Mouse (Mus musculus): ENCODE measurements around the gene Tcta. TPM values are rescaled to one million over a fixed set of nuclear protein-coding genes. Genes with fewer than 3 reads are reported as not detected.
A peak's percentile ranks its signal among the peaks of the same experiment; 100 is the strongest.
"Not testable (repeated sequence)": the region's sequence is repeated elsewhere in the genome, so short reads cannot be mapped to it uniquely, and the experiment has no call there.

Tcta gene
- total RNA-seq, 2 experiments from 2014 or later, result 59.3 to 62.3 TPM

- intact Hi-C loops (cut with DNase I), result not testable (repeated sequence)
Observed at GRCm38 (mm10) chr9:108322054-108322453, 16.1 kb upstream of the Tcta start.

GRCm38 (mm10) chr9:108318462-108318861 lies 12.5 kb upstream of the Tcta start:
- intact Hi-C loops (cut with DNase I), result no loop called here
- no peak for DNase-seq

More at GRCm38 (mm10) chr9:108322054-108322453, 16.1 kb upstream of the Tcta start:
- DNase-seq, result not testable (repeated sequence)

GRCm38 (mm10) chr9:108317572-108317971 lies 11.6 kb upstream of the Tcta start:
- intact Hi-C loops (cut with DNase I), result no loop called here
- DNase-seq, result no peak

GRCm38 (mm10) chr9:108308141-108308540 lies 2.2 kb upstream of the Tcta start:
- intact Hi-C loops (cut with DNase I), result loop anchor here (5.0 to 10.0 kb wide), 2 partner anchors 144 to 323 kb away; partner anchors contain the start of genes Gm20661 and Inka1
- no peak for DNase-seq

- DNase-seq, result no peak
- intact Hi-C loops (cut with DNase I), result loop anchor here (5.0 to 10.0 kb wide), 2 partner anchors 145 to 322 kb away; partner anchors contain the start of genes Gm20661 and Inka1
Observed at GRCm38 (mm10) chr9:108307021-108307807, 1.3 kb upstream of the Tcta start.

GRCm38 (mm10) chr9:108306571-108306980 lies 616 bp upstream of the Tcta start:
- peak in 1 of 2 experiments; percentile 83 for DNase-seq
- intact Hi-C loops (cut with DNase I), result loop anchor here (1.0 to 10.0 kb wide), 4 partner anchors 33 to 322 kb away; partner anchors contain the start of genes Gm20661, Inka1 and Usp4

DNA sequence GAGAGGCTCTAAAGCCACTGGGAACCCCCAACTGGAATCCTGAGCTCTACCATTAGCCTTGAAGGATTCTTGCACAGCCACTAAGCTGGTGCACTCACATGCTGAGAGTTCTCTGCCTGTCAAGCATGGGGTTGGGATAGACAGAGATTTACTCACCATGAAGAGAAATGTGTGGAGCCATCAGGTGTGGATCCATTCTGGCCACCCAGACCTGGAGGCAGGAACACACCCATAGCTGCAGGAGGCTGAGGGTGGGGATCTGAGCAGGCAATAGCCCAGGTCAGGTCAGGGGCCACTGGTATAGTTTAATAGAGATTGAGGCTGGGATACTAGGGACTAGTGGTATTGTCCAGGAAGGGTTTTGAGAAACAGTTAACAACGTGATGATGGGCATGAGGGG lies 790 bp downstream of the Tcta start:
- DNase-seq, result peak; percentile 18 to 47
- intact Hi-C loops (cut with DNase I), result loop anchor here (5.0 to 10.0 kb wide), 2 partner anchors 147 to 320 kb away; partner anchors contain the start of genes Gm20661 and Inka1

- DNase-seq, result no peak
- intact Hi-C loops (cut with DNase I), result loop anchor here (5.0 to 10.0 kb wide), 2 partner anchors 148 to 320 kb away; partner anchors contain the start of genes Gm20661 and Inka1
Observed at GRCm38 (mm10) chr9:108304716-108305115, 1.2 kb downstream of the Tcta start.

DNA sequence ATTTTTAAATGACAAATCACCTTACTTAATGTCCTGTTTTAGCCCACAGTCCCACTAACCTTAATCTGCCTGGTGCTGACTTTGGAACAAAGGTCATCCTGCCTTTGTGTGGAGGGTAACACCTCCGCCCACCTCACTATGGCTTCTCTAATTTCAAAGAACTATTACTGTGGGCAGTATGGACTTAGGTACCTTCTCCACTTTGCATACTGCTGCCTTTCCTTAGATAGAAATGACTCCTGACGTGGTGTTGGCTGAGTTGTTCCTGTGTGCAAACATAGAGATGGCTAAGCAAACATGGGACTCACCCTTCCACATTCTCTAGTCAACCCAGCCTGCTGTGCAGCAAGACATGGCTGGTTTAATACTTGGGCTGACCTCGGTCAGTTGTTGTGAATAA lies 4.1 kb downstream of the Tcta start:
- intact Hi-C loops (cut with DNase I), result loop anchor here (10.0 kb wide), 1 partner anchor 317 kb away; the partner anchor contains the start of genes Gm20661 and Inka1
- DNase-seq, result no peak

DNA sequence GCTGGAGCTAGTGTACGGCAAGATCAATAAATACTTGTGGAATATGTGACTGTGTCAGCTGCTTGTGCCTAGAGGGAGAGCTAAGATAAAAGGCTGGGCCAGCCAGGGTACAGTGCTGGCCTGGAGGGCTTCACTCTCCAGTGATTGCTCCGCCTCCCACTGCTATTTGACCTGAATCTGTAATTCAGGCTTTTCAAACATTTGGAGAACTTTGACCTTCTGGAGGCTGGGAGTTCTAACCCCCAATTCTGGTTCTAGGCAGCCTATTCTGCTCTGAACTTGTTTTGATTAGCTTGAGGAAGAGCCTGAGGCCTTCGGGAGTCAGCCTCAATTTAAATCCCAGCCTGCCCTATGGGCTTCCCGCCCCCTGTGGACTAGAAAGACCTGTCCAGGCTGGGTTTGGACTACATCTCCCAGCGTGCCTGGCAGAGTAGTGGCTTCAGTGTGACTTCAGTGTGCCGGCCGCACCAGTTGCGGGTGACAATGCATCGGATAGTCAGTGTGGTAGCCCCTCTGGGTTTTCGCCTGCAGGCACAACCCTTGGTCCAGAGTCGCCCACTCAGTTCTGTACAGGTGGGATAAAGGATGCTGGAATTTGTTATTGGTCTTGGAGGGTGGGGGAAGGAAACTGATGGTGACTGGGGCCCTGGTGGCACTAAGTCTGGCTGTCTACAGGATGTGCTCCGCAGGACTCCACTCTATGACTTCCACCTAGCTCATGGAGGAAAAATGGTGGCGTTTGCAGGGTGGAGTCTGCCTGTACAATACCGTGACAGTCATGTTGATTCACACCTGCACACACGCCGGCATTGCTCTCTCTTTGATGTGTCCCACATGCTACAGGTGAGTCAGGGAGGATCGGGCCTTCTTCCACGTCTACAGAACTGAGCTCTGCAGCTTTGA lies 9.3 kb downstream of the Tcta start, which contains the start of gene Amt:
Gene Amt, plus strand, starts transcription at position 401 of the 903 bp plus-strand sequence.
- intact Hi-C loops (cut with DNase I), result no loop called here
- DNase-seq, result no peak

DNA sequence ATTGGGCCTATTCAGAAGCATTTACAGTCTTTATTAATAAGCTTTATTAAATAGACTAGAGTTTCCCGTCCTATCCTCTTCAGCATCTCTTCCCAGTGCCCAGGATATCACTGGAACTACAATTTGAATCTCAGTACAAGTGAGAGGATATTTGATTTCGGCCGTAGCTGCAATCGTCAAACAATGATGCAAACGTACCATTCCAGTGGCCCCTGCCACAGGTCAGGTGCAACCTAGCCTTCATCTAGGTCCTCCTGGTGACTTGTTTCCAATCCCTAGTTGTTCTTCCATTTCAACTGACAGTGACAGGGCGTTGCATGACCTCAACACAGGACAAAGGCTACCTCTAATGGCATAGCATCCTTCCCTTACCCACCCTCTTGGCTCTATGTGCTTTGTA lies 15.2 kb downstream of the Tcta start:
- no peak for DNase-seq
- intact Hi-C loops (cut with DNase I), result no loop called here

GRCm38 (mm10) chr9:108290016-108290750 lies 15.8 kb downstream of the Tcta start, which contains the start of gene Nicn1:
TSS of gene Nicn1 (plus strand) at chr9:108290429.
- peak; percentile 85 for DNase-seq
- intact Hi-C loops (cut with DNase I), result no loop called here

- DNase-seq, result no peak
- intact Hi-C loops (cut with DNase I), result no loop called here
Observed at GRCm38 (mm10) chr9:108289347-108289746, 16.6 kb downstream of the Tcta start.

DNA sequence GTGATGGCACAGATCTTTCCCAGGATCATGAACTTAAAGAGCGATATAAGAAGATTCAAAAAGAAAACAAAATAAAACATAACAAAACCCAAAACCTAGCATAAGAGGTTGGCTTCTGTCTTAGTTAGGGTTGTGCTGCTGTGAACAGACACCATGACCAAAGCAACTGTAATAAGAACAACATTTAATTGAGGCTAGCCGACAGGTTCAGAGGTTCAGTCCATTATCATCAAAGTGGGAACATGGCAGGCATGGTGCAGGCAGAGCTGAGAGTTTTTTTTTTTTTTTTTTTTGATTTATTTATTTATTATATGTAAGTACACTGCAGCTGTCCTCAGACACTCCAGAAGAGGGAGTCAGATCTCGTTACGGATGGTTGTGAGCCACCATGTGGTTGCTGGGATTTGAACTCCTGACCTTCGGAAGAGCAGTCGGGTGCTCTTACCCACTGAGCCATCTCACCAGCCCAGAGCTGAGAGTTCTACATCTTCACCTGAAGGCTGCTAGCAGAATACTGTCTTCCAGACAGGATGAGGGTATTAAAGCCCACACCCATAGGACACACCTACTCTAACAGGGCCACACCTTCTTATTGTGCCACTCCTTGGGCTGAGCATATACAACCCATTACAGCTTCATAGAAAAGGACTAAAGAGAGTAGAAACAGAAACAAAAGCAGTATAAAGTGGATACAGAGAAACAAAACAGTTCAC lies 18.3 kb downstream of the Tcta start:
- DNase-seq; intact Hi-C loops (cut with DNase I): not testable (repeated sequence)

- intact Hi-C loops (cut with DNase I), result loop anchor here (1.0 to 5.0 kb wide), 4 partner anchors 37 to 190 kb away; partner anchors contain the start of gene Apeh
- peak; percentile 77 to 86 for DNase-seq
Observed at GRCm38 (mm10) chr9:108284410-108284809, 21.6 kb downstream of the Tcta start.

GRCm38 (mm10) chr9:108280071-108280828 lies 25.7 kb downstream of the Tcta start:
- intact Hi-C loops (cut with DNase I), result loop anchor here (1.0 to 5.0 kb wide), 2 partner anchors 33 to 79 kb away; no protein-coding TSS in a partner anchor
- peak; percentile 86 to 87 for DNase-seq

- DNase-seq, result peak in 1 of 2 experiments; percentile 59
- intact Hi-C loops (cut with DNase I), result no loop called here
Observed at GRCm38 (mm10) chr9:108278697-108279450, 27.1 kb downstream of the Tcta start.

DNA sequence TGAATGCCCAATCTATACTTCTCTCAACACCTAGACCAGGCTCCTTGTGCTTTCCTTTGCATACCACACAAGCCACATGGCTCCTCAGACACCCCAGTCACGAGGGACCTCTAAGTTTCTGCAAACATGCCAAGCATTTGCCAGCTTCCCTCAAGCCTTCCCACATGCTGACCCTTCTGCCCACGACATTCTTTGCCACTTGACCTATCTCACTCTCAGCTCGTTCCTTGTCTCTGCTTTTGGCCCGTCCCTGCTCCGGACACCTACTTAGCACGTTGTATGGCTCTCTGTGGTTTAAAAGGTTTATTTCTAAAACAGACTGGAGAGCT lies 30.7 kb downstream of the Tcta start:
- intact Hi-C loops (cut with DNase I), result no loop called here
- DNase-seq, result no peak

Data from heart, postnatal 36 days (tissue).